Mouse (Mus musculus): Measurements from ENCODE around the gene Kif5a.

GRCm38 (mm10) chr10:127286730-127287129, 23.6 kb upstream of the Kif5a start:
- no peak for TF ChIP-seq POLR2A (IDR thresholded peaks at IDR 0.05; ENCODE audit: insufficient read depth, low read depth, low read length)
- TF ChIP-seq CTCF (IDR thresholded peaks at IDR 0.05) = no peak
- no peak for TF ChIP-seq EP300 (IDR thresholded peaks at IDR 0.05; ENCODE audit: insufficient read depth, low read depth, low read length)
